Mouse (Mus musculus) mouse embryonic stem cell (cell line): Measurements from ENCODE around the gene Tyw1.

Source experiments
- in situ Hi-C, 2 experiments: fragments of 300-500 bp; cut with MboI; formaldehyde crosslinking; loops; 1 replicate in 1 of 2; 3 replicates in 1 of 2; pipeline ENCODE4 v1.14.3; 2019 to 2020; ENCODE audit warnings: low sequenced_read_pairs in 2 of 2, low pct_unique_long_range_greater_than_20kb in 1 of 2, mixed read lengths in 1 of 2; ENCODE audit not compliant: unreplicated experiment in 1 of 2

Tyw1 gene

GRCm38 (mm10) chr5:130299526-130299925, 44.1 kb downstream of the Tyw1 start:
- in situ Hi-C loops: no loop called here

GRCm38 (mm10) chr5:130303611-130304010, 48.2 kb downstream of the Tyw1 start:
- in situ Hi-C loops: no loop called here

DNA sequence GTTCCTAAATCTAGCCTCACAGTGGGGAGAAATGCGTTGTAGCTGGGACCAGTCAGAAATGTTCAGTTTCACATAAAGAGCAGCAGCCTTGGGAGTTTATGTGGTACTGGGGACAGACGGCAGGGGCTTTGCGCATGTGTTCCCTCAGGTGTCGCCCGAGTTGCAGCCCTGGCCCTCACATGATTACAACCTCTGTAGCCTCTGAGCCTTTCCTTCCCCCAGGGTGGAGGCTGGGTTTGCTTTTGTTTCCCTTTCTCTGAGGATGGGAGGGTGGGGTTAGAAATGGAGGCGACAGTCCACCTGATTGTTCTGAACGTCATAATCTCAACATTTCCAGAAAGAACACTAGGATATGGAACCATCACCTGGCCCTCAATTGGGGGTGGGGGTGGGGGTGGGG, 52.5 kb downstream of the Tyw1 start:
- in situ Hi-C loops: no loop called here

DNA sequence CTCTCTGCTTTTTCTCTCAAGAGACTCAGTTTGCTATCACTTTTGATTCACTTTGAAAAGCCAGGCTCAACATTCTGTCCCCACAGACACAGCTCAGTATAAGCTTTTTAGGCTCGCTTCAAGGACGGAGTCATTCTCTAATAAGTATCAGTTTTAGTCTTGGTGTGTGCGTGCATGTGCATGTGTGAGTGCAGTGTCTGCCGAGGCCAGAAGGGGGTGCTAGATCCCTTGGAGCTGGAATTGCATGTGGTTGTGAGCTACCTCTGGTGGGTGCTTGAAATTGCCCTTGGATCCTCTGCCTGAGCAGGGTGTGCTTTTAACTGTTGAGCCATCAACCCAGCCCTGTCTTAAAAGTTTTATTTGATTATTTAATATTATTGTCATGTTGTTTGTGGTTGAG, 54.7 kb downstream of the Tyw1 start:
- in situ Hi-C loops: no loop called here

DNA sequence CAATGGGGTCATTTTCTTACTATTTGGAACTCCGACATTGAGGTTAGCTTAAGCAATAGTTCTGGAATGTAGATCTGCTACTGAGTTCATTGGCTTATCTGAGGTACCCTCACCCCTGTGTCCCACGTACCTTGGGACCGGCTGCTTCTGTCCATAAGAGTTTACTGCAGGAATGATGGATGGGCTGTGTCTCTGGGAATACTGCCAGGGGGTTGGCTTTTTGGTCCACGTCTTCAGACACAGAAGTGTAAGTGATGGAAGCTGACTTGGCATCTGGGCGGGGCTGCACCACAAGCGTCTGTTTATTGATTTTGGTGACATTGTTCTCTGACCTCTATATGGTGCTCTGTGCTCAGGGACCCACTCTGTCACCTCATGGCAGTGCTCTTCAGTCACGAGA, 55.4 kb downstream of the Tyw1 start:
- in situ Hi-C loops: no loop called here

DNA sequence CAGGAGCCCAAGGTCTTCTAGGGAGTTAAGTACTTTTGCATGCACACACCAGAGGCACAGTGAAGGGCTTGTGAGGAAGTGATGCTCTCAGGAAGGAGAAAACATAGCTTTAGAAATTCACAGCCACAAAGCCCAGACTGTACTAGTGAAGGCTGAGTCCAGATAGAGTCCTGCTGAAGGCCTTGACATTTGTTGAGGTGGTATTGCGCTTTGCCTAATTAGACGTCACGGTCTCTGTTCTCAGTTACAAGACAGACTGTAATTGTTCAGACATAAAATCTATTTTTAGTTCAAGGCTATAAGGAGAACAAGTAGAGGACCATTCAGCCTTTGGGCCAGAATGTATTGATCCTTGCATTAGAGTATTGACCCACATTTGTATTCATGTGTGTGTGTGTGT, 58.1 kb downstream of the Tyw1 start:
- in situ Hi-C loops: no loop called here

DNA sequence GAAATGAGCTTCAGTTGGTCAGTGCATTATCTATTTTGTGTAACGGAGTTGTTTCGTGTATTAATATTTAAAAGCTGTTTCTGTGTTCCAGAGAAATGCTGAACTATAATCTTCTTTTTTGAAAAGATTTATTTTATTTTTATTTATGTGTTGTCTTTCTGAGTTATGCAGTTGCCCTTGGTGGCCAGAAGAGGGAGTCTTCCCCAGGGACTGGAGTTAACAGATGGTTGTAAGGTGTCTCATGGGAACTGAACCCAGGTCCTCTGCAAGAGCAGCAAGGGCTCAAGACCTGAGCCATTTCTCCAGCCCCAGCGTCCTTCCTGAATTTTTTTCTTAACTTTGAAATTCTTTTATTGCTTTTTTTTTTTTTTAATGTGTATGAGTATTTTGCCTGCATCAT, 59.5 kb downstream of the Tyw1 start:
- in situ Hi-C loops: no loop called here

DNA sequence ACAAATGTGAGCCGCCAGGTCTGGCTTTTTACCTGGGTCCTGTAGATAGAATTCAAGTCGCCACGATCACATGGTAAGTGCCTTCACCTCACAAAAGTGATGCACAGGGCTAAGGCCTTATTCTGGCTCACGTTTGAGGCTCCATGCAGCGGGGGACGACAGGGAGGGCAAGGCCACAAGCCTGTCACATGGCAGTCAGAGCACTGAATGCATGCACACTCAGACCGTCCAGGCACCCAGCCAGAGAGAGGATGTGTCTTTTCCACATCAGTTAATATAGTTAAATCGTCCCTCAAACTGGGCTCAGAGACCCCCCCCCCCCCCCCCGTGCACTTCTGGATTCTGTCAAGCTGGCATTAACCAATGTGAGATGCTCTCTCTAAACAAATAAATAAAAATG, 60.9 kb downstream of the Tyw1 start:
- in situ Hi-C loops: no loop called here

- in situ Hi-C loops: no loop called here
These were observed 64.4 kb downstream of the Tyw1 start for GRCm38 (mm10) chr5:130319783-130320182.

GRCm38 (mm10) chr5:130320485-130320884, 65.1 kb downstream of the Tyw1 start:
- in situ Hi-C loops: no loop called here

DNA sequence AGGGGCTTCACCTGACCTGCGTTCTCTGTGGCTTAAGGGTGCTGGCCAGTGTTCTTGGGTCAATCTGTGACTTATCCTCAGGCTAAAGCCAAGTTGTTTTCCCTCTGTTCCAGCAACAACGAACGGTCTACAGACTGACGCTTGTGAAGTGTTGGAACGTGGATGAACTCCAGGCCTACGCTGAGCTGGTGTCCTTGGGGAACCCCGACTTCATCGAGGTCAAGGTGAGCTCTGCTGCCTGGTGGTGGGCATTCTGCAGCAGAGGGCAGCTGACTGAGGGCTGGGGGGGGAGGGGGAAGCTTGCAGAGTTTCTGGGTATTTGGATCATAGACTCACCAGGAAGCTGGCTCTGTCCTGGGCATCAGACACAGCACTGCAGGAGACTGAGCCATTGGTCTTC, 70.1 kb downstream of the Tyw1 start:
- in situ Hi-C loops: no loop called here

DNA sequence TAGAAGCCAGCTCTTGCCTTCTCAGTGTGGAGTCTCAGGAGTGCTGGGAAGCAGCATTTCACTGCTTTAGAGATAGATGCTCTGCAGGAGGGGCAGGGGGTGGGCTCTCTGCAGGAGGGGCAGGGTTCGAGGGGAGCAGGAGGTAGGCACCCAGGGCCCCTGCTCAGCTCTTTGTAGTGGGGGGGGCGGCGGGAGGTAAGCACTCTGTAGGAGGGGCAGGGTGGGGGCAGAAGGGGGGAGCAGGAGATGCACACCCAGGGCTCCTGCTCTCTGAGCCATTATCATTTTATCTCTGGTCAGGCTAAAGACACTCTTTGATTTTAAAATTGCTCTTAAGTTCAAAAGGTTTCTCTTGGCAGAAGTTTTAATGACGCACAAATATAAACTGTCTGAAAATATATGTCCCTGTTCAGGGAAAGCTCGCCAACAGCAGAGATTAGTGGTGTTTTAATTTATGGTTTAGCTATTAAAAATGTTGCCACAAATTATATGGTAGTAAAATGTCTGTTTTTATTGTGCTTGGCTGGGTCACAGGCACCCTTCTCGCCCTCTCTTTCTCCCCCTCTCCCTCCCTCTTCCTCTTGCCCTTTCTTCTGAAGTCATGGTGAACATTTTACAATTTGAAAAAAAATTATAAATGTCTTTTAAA, 72.3 kb downstream of the Tyw1 start:
- in situ Hi-C loops: no loop called here

DNA sequence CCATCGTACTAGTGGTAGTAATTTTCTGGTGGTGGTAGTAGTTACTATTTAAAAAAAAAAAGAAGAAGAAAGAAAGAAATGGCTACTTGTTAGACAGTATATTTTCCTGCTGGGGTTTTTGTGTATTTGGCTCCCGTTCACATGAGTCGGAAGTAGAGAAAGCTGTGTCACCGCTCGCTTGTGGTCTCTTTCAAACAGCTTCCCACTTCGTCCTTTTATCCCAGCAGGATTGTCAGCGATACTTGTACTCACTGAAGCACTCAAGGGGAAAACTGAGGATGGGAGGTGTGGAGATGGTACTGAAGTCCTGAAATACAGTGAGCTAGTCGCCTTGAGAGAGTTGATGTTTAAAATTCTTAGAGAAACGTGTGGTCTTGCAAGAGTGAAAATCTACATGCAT, 72.9 kb downstream of the Tyw1 start:
- in situ Hi-C loops: no loop called here

DNA sequence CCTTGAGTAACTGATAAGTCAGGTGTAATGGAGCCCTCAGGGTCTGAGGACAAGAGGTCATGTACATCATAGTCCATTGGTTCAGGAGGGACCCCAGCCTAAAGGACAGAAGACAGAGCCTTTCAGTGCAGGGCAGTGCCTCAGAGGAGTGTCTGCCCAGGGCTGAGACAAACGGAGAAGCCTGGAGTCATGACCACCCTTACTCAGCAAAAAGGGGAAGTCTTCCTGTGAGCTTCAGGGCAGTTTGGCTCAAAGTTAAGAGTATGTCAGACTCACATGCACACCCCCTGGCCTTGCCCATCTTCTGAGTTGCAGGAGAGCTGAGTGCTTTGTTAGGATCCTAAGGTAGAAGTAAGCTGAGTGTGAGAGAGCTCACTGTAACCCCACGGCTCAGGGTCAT, 74.5 kb downstream of the Tyw1 start:
- in situ Hi-C loops: no loop called here

DNA sequence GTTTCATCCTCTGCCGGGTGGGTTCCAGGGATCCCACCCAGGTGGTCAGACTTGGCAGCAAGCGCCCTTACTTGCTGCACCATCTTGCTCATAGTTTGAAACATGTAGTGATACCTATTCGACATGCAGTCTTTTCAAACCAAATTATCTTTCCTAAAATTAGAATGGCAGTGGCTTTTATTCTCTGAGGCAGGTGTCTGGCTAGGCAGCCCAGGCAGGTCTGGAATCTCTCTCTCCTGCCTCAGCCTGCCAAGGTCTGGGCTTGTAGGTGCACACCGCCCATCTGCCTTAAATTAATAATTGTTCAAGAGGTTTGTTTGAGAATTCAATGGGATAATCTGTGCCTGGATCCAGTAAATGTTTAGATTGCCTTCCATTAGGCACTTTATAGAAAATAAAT, 75.4 kb downstream of the Tyw1 start:
- in situ Hi-C loops: no loop called here

DNA sequence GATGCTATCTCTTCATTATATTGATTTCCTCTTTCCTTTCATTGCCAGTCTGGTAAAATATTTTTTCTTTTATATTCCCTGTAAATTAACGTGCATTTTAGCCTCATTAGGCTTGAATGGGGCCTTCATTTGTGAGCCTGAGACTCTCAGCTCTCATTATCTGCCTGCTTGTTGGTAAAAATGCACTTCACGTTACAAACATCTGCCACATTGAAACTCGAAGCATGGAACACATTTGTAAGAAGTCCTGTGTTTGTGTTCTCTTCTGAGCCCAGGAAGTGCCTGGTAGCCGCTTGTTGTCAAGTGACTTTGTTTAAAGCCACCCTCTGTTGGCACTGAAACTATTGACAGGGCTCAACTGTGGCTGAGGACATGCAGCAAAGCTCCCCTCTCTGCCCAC, 75.8 kb downstream of the Tyw1 start:
- in situ Hi-C loops: no loop called here

- in situ Hi-C loops: no loop called here
These were observed 78.1 kb downstream of the Tyw1 start for GRCm38 (mm10) chr5:130333566-130333965.

GRCm38 (mm10) chr5:130333971-130334370, 78.6 kb downstream of the Tyw1 start:
- in situ Hi-C loops: no loop called here

DNA sequence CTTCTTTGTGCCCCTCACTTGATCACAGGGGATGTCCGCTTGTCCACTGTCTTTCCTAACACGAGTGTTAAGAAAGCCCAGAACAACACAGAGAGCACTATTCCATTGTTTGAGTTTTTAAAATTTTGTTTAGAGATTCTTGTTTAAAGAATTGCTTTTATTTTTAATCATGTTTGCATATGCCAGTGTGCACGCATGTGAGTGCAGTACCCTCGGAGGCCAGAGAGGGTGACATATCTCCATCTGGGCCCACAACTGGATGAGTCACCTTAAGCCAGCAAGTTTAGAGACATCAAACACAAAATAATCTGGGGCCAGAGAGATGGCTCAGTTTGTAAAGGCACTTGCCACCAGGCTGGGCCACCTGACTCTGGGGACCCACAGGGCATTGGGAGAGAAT, 80.0 kb downstream of the Tyw1 start:
- in situ Hi-C loops: no loop called here

GRCm38 (mm10) chr5:130340656-130341055, 85.2 kb downstream of the Tyw1 start:
- in situ Hi-C loops: no loop called here

DNA sequence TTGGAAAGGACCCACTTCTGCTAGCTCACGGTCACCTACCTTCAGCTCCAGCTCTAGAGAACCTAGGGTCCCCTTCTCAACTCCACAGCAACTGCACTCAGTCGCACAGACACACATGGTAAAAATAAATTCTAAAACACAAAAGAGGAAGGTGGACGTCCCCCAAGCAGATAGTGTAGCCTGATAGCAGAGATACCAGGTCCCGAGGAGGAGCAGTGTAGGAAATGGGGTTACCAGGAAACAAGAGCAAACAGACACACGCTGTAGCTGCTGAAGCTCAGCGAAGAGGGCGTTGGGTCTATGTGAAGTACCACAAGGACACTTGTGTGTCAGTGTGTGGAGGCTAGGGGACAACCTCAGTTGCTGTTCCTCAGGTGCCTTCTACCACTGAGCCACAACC, 89.6 kb downstream of the Tyw1 start:
- in situ Hi-C loops: no loop called here
